Mouse (Mus musculus) mouse embryonic stem cell (cell line): Measurements from ENCODE around the gene Bloc1s3.

Experiments
- in situ Hi-C, 2 experiments: fragments of 300-500 bp; cut with MboI; formaldehyde crosslinking; loops; 1 replicate in 1 of 2; 3 replicates in 1 of 2; pipeline ENCODE4 v1.14.3; 2019 to 2020; ENCODE audit warnings: low sequenced_read_pairs in 2 of 2, low pct_unique_long_range_greater_than_20kb in 1 of 2, mixed read lengths in 1 of 2; ENCODE audit not compliant: unreplicated experiment in 1 of 2

The Bloc1s3 gene

DNA sequence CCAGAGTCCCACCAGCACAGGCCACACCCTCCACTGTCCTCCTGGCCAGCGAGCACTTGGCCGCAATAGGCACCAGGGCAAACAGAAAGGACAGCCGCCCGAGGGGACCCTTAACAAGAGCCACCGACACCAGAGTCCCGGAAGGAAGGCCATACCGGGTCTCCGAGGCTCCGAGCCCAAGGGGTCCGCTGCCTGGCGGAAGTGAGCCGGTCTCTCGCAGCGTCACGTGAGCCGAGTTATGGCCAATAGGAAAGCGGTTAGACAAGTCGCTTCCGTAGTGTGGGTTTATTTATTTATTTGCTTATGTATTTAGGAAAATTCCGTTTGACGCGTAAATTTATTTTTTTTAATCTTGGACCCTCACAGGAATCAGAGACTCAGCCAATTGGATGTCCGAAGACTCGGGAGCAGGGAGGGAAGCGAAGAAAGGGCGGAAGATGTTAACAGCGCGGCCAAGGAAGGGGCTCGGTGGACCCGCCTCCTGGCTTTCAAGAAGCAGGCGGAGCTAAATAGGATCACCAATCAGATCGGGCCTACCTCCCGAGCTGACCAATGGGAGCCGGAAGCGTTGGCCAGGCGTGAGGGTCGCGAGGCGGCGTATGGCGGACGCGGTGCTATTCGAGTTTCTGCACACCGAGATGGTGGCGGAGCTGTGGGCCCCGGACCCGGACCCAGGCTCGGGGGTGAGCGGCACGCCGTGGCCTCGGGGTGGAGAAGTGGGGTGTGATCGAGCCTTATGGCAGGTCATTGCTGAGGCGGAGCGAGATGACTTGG, at the start of gene Bloc1s3, which contains the start of gene Trappc6a:
TSS of gene Bloc1s3 (minus strand) at position 218 of the 774 bp plus-strand sequence.
TSS of gene Trappc6a (plus strand) at position 246 of the 774 bp plus-strand sequence.
- in situ Hi-C loops: no loop called here

GRCm38 (mm10) chr7:19557086-19557485, 48.9 kb upstream of the Bloc1s3 start:
- in situ Hi-C loops: no loop called here

DNA sequence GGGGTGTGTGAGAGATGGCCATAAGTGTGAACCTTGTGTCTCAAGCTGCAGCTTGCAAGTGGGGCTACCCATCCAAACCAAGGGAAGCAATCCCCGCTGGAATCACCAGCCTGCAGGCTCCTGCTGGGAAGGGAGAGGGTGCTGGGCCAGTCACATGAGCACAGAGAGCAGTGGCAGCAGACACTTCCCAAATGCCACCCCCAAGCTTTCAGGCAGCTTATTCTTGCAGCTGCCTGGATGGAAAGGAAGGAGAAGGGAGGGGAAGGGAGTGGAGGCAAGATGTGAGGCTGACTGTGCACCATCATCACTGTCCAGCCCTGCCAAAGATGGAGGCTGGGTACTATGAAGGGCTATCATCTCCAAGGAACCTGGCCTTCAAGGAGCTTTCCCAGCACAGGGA, 46.0 kb upstream of the Bloc1s3 start:
- in situ Hi-C loops: no loop called here

DNA sequence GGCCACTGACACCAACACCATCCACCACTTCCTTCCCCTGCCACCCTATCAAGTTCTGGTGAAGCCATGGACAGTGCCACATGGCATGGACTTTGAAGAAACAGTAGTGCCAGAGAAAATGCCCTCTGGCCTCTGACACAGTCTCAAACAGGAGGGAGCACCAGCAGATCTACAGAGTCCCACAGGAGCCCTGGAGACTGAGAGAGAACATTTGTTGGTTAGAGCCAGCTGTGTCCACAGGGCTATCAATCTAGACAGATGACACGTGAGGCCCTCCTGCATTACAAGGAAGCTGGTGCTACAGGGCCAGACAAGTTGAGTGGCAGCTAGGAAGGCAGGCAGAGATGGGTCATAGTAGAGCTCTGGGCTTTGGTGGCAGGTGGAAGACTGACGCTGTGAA, 44.3 kb upstream of the Bloc1s3 start:
- in situ Hi-C loops: no loop called here

- in situ Hi-C loops: no loop called here
Observed at GRCm38 (mm10) chr7:19551634-19552033, 43.5 kb upstream of the Bloc1s3 start.

GRCm38 (mm10) chr7:19549394-19549793, 41.2 kb upstream of the Bloc1s3 start:
- in situ Hi-C loops: no loop called here

DNA sequence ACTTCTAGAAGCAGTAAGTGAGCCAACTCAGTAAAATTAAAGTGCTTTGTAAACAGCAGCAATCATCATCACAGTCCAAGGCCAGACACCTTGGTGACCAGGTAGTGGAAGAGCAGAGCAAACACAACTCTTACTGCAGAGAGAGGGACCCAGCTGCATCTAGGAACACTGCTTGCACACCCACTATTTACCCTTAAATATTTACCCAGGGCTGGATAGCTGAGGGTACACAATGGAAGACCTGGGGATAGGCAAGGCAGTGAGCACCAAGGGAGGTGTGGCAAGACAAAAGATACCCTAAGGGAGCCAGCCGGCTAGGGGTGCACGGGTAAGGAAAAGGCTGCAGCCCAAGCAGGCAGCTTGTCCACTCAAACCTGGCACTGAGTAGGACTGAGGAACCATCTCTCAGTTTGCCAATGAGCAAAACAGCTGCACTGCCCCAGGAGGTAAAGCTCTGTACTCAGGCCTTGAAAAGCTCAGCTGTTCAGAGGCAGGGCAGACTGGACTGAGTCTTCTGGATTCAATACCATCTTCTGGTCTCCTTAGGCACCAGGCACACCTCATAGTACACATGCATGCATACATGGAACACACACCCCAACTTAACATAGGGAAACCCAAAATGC, 39.3 kb upstream of the Bloc1s3 start:
- in situ Hi-C loops: no loop called here

GRCm38 (mm10) chr7:19546007-19546406, 37.8 kb upstream of the Bloc1s3 start:
- in situ Hi-C loops: no loop called here

DNA sequence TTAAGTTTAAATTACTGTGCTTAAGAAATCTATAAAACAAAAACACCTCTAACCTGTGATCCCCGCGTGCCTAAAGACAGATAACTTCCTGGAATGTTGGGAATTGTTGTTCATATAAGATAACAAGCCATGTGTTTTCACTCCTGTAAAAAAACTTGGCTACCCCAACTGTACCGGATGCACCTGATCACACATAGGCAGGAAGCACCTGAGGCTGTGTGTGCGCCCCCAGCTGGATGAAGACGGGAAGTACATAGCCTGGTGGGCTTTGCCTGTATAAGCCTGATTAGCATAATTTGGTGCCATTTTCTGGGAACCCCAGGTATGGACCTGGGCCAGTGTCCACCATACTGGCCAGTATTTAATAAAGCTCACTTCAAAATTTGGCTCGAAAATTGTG, 35.4 kb upstream of the Bloc1s3 start:
- in situ Hi-C loops: no loop called here

GRCm38 (mm10) chr7:19542155-19542691, 34.1 kb upstream of the Bloc1s3 start:
- in situ Hi-C loops: no loop called here

DNA sequence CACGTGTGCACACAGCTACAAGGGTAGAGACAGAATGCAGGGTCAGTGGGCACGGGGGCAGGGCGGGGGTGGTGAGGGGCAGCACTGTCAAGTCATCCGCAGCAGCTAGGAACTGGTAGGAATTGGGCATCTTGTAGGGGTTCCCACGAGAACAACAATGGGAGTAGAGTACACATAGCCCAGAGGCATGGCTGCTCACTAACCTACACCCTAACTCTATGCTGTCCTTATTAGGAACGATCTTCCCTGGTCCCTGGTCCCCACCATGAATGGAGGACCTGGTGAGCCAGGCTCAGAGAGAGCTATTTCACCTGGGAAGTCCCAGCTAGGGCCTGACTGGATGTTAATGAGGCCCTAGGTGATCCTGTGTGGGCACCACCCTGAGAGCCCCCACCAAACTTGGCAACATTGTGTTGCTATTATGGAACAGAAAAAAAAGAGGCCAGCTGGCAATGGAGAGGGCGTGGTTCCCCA, 33.6 kb upstream of the Bloc1s3 start:
- in situ Hi-C loops: no loop called here

DNA sequence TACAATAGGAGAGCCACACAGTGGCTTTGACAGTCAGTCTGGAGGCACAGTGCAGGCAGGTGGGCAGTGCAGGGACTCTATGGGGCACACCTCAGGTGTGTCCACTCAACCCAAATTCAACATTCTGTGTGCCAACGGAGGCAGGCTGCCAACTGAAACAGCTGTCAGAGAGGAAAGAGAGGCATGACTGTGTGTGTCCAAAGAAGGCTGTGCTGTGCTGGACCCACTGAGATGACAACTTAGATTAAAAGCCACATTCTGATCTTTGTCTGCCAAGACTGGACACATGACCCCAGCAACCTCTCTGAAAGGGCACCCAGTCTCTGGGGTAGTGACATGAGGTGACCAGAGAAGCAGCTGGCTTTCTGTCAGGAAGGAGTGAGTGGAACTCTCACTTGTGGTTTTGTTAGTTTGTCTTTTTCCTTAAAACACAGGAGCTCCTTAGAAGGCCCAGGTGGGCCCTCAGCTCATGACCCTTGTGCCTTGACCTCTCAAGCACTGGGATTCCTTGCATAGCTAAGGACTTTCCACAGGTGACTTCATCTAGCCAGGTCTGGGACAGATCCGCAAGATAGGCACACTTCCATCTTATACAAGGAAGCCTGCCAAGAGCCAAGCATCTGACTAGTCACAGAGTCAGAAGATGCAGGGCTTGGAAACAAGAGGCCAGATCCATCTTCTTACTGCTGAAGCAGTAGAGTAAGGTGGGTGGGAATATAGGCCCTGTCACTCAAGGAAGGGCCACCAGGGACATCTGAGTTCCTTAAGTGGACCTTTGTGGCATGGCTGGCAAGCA, 32.8 kb upstream of the Bloc1s3 start:
- in situ Hi-C loops: no loop called here

- in situ Hi-C loops: no loop called here
Observed at GRCm38 (mm10) chr7:19534676-19535075, 26.5 kb upstream of the Bloc1s3 start.

GRCm38 (mm10) chr7:19532240-19532639, 24.1 kb upstream of the Bloc1s3 start:
- in situ Hi-C loops: no loop called here

DNA sequence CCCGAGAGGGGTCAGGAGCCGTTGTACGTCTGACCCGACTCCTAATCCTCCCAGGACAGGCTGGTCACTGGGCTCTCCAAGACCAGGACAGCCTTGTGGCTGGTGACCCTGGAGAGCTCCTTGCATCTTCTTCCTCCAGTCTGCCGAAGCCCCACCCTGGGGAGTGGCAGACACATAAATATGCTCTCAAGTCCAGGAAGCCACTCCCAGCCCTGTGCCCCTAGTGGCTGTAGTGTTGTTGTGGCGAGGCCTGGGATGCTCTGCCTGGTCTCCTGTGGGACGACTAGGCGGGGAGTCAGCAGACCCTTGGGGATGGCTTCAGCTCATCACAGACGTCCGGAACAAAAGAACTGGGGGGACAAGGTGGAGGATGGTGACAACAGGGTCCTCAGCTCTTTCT, 22.9 kb upstream of the Bloc1s3 start:
- in situ Hi-C loops: no loop called here

DNA sequence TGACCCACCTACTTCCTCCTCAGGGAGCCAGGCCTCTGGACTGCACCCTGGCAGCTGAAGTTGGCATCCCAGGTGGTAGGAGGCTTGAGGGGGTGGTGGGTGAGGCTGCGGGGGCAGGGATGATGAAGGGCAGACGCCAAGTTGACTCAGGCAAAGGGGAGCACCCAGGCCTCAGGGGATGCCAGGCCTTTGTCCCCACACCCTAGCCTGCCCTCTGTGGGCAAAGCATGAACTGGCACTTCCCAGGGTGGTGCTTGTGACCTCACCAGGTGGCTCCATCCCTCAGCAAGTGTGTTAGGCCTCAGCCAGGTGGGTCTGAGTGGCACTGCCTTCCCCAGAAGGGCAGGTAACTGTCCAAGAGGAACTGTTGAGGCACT, 16.9 kb upstream of the Bloc1s3 start:
- in situ Hi-C loops: no loop called here

- in situ Hi-C loops: no loop called here
Observed at GRCm38 (mm10) chr7:19524420-19525104, 16.4 kb upstream of the Bloc1s3 start.

DNA sequence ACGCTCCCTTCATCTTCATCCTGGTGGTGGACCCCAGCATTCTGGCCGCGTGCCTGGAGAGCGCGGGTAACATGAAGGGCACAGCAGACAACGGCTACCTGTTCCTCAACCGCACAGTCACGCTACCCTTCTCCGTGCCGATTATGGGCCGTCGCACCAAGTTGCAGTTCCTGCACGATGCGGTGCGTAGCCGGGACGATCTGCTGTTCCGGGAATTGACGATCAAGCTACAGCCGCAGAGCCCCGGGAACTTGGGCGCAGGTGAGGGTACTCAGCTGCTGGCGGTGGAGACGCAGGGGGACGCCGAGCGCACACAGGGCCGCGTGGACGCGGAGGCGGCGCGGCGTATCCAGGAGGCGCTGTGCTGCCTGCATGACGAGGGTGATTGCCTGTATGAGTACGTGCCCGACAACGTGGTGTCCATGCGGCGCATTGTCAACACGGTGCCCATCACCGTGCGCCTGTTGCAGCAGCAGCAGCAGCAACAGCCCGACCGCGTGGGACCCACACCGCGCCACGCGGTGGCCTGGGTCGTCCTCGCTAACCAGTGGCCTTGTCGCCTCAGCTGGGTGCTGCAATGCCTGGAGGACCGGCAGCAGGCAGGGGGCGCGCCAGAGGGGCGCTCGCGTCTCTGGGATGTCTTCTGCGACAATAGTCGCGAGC, 15.7 kb upstream of the Bloc1s3 start:
- in situ Hi-C loops: no loop called here
